Mouse (Mus musculus): ENCODE results near the gene Mrpl42. TPM values are rescaled to one million over a fixed set of nuclear protein-coding genes. Genes with fewer than 3 reads are reported as not detected.
"Not testable (repeated sequence)": the region's sequence is repeated elsewhere in the genome, so short reads cannot be mapped to it uniquely, and the experiment has no call there.

Mrpl42 gene
- 10 to 100 TPM; 81.7 to 84.0 TPM for total RNA-seq (2021)
- long read RNA-seq, experiment 1, transcript Mrpl42-203 (6 exons, 661 nt): major isoform, 72 of 90 reads
- long read RNA-seq, experiment 1, partial matches to known transcripts: 3 of 90 reads
- long read RNA-seq, experiment 1, other reads (novel, unspliced or antisense): 13 of 90 reads
- long read RNA-seq, experiment 2, transcript Mrpl42-203 (6 exons, 661 nt): major isoform, 52 of 67 reads
- long read RNA-seq, experiment 2, partial matches to known transcripts: 7 of 67 reads
- long read RNA-seq, experiment 2, other reads (novel, unspliced or antisense): 8 of 67 reads

DNA sequence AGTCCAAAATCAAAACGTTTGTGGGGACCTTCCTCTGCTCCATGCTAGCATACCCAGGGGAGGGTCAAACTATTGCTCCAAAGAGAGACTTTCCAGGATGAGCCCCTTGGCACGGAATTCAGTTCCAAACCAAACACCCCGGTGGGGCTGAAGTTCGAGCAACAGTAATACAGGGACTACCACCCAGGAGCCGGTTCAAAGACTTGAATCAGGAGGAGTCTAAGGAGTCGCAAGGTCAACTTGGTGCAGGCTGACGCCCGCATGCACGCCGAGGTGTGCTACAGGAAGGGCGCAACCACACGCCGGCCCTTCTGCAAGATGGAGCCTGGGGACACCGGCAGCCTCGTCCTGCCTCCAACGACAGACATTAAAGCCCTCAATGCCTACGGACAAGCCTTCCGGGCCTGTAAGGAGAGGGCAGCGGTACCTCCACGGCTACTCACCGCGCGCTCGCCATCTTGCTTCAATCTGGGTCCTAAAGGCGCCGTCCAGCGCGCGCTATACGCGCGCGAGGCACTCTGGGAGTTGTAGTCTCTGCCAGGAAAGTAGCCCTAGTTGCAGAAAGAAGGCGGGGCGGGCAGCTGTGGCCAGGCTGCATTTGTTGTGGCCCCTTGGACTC lies at the start of gene Mrpl42:
TSS of gene Mrpl42 (minus strand) at position 478 of the 619 bp plus-strand sequence.
- intact Hi-C loops (cut with DNase I): no loop called here

DNA sequence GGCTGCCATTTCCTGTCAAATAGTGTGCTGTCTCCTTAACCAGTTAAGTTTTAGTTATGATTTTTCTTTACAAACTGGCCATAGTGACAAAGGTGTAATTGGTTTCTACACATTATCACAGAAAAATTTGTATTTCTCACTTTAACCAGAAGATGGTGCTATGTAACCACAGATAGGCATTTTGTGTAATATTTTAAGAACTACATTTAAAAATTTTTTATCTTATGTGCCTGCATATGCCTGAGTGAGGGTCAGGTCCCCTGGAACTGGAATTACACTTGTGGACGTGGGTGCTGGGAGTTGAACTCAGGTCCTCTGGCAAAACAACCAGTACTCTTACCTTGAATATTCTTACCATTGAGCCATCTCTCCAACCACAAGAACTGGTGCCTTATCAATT lies 48.8 kb upstream of the Mrpl42 start:
- intact Hi-C loops (cut with DNase I): loop anchor here (5.0 kb wide), 1 partner anchor 487 kb away; no protein-coding TSS in a partner anchor

More for the DNA sequence above, at the start of gene Mrpl42:
- DNase-seq (ENCODE audit: low spot score in 2 of 2): peak; percentile 82 to 88

DNA sequence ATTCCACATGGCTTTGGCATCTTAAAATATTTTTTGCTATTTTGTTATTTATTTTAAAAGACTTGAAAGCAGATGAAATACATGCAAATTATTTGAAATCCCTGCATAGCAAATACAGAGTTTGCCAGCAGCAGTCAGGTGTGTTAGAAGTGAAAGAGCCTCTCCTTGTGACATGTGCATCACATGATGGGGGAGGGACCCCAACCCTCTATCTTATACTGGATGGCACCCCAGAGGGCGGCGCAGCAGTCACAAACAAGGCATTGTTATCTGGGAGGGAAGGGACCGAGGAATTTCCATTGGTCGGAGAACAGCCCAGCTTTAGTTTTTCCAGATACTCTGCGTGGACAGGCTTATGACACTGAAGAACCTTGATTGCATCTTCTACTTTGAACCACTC lies 47.3 kb upstream of the Mrpl42 start:
- intact Hi-C loops (cut with DNase I); DNase-seq (ENCODE audit: low spot score in 2 of 2): not testable (repeated sequence)

More for the DNA sequence above, 48.8 kb upstream of the Mrpl42 start:
- peak in 1 of 2 experiments; percentile 59 for DNase-seq (ENCODE audit: low spot score in 2 of 2)

DNA sequence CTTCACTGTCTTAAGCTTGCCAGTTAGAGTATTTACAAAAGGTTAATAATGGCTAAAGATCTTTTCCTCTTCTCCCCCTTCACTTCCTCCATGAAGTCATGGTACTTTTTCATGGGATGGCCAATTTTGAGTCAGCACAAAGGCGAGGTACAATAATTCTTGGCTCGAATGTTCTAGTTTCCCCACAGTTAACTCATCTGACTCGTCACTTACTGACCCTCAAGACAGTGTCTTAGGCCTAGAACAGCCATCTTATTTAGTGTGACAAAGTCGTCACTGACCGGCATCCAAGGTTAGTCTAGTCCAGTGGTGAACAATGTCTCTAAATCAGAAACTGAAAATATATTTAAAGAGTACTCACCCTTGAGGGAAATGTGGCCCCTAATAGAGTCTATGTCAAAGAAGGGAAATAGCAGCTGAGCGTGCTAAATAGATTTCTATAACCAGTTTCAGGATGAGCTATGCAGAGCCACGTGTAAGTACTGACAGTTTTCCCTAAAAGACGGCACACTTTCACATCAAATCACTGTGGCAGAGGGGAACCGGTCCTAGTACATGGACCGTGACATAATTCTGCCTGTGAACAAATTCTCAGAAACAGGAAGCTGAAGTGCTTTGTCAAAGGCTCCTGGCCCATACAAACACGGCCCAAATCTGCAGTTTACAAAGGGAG lies 46.5 kb upstream of the Mrpl42 start:
- DNase-seq (ENCODE audit: low spot score in 2 of 2): no peak
- intact Hi-C loops (cut with DNase I): no loop called here

DNA sequence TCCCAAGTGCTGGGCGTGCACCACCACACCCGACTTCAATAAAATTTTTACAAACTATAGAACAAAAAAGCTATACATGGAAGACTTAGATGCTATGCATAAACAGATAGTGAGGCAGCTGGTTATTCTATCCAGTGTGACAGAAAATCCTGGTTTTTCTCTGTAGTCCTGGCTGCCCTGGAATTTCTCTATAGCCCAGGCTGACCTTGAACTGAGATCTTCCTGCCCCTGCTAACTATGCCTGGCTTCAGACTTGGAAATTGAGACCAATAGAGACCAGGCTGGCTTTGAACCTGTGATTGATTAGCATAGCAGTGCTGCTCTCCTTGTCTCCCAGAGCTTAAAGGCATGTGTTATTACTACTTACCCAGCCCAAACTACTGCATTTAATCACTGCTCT lies 44.4 kb upstream of the Mrpl42 start:
- no peak for DNase-seq (ENCODE audit: low spot score in 2 of 2)
- intact Hi-C loops (cut with DNase I): no loop called here

DNA sequence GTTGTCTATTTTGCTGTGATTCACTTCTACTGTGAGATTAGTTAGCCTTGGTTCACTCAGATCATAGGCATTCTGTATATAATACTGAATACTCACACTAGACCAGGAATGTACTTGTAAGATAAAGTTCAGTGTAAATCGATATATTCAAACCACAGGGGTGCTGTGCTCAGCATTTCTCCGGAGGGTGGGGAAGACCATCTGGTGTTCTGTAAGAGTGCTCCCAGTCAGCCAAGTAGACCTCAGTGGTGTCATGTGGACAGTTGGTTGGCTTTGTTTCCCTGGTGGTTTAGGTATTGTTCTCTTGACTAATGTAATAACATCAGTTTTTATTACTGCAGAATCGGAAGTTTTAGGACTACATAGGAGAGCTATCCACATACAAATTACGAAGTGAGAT lies 43.3 kb upstream of the Mrpl42 start:
- intact Hi-C loops (cut with DNase I): no loop called here
- DNase-seq (ENCODE audit: low spot score in 2 of 2): no peak

DNA sequence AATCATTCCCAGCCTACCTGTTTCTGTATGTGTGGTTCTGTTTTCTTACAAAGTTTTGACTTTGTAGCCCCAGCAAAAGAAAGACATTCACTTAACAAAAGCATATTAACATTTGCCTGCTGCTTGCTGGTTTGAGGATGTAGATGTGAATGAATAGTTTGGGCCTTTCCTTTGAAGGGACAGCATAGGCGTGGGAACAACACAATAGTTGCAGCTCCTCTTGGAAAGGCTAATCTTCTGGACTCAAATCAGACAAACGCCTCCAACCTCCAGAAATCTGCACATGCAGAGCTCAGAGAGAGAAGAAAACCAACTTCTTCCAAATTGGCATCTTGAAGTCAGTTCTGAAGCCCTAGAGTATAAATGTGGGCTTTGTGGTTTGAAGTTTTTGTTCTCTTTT lies 42.9 kb upstream of the Mrpl42 start:
- intact Hi-C loops (cut with DNase I): no loop called here
- no peak for DNase-seq (ENCODE audit: low spot score in 2 of 2)

DNA sequence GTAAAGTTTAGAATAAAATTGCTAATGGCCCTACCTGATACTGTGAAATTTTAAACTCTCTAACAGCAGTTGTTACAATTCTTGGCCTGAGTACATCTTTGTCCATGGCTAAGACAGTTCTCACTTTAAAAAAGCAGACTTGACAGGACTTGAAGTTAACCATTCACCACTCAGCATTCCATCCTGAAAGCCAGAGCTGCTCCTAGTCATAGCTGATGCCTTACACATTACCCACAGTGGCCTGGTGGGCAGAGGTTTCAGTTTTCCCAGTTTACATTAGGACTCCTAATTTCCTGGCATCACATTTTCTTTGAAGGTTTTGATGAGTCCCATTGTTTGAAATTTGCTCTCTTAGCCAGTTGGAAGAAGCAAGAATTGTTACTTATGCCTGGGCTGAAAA lies 42.3 kb upstream of the Mrpl42 start:
- no peak for DNase-seq (ENCODE audit: low spot score in 2 of 2)
- intact Hi-C loops (cut with DNase I): no loop called here

DNA sequence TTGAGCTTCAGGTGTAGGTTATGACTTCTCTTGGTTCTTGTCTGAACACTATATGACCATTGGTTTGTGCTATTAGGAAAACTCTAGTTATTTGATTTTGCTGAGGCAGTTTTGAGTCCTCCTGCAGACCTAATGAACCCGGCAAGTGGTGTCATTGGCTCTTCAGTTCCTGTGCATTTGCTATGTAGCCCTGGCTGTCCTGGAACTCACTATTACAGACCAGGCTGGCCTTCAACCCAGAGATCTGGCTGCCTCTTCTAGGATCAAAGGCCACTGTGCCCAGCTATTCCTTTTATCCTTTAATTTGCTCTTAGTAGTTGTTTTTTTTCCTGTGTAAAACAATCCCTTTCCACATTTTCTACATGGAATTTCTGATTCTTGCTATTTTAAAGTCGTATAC lies 41.6 kb upstream of the Mrpl42 start:
- DNase-seq (ENCODE audit: low spot score in 2 of 2): no peak
- intact Hi-C loops (cut with DNase I): no loop called here

DNA sequence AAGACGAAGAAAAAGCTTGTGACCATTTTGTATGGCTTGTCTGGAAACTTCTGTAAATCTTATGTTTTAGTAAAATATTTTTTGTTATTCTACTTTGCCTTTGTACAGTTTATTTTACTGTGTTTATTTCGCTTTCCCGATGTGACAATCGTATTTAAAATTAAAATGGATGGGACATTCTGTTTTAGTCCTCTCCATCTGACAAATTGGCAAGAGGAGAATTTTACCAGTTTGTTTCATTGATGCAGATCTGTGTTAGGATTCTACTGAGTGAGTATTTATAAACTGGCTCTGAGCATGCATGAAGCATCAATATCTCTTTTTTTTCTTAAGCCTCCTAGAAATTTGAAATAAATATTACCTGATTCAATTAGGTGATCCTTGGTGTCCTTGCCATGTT lies 41.2 kb upstream of the Mrpl42 start:
- intact Hi-C loops (cut with DNase I): no loop called here
- DNase-seq (ENCODE audit: low spot score in 2 of 2): no peak

DNA sequence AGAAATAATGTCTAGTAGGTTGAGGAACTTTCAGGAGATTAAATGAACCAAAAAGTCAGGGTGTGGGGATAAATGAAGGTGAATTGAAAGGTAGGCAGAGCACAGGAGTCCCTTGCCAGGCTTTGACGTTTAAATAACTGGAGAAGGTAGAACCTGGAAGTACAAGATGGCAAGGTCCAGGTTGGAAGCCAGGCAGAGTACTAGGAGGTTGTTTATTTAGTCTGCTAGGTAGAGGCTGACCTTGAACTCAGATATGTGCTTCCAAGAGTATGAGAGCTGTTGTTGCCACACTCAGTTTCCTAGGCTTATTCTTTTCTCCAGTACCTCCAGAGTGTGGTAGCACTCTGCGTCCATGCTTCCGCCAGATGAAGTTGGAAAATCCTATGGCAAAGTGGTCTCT lies 38.1 kb upstream of the Mrpl42 start:
- intact Hi-C loops (cut with DNase I): no loop called here
- no peak for DNase-seq (ENCODE audit: low spot score in 2 of 2)

DNA sequence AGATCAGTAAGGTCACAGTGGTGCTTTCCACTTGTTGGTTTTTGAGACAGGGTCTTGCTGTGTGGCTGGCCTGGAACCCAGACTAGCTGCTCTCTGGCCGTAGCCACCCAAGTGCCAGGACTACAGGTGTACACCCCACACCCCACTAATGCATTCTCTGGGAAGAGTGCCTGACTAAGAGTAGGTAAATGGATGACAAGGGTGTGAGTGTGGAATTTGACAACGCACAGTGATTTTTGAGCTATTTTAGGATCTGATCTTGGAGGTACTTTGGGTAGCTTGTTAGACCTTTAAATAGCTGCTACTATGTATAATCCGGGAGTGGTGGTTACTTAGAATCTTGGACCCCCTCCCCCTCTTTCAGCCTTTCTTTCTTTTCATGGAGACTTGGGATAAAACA lies 37.5 kb upstream of the Mrpl42 start:
- DNase-seq (ENCODE audit: low spot score in 2 of 2): no peak
- intact Hi-C loops (cut with DNase I): no loop called here

DNA sequence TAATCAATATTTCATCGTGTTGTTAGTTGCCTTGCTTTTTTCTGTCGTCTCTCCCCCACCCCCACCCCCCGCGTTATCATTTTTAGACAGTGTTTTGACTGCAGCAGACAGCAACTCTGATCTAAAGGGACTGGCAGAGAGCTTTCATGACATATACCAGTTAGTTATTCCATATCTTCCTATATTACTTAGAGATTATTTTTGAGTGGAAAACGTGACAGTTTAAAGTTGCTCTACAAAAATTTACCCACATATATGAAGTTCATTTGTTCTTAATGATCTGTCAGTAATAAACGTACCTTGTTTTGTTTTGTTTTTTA lies 34.4 kb upstream of the Mrpl42 start:
- DNase-seq (ENCODE audit: low spot score in 2 of 2): no peak
- intact Hi-C loops (cut with DNase I): no loop called here

DNA sequence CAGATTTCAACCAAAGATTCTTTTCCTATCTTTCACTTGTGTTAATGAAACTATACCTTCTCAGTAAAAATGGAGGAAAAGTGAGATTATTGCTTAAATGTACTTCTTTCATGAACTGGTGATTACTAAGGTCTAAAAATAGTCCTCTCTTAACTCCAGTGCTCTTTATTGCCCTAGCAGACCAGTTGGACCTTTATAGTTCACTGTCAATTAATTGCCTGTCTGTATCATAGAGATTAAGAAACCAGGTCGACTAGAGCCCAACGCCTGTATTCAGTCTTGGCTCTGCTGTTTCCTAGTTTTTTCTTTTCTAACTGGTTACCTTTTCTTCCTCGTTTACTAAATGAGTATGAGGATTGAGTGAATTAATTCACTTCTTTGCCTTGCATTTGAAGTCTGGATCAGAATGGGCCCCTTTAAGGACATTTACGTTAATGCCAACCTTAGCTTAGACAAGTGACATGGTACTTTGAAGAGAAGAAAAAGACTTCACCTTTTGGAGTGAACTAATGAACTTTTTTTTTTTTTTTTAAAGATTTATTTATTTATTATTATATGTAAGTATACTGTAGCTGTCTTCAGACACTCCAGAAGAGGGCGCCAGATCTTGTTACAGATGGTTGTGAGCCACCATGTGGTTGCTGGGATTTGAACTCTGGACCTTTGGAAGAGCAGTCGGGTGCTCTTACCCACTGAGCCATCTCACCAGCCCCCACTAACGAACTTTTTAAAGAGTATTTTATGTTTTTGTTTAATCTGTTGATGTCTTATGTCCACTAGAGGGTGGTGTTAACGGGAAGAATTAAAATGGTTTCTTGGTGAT lies 33.9 kb upstream of the Mrpl42 start:
- intact Hi-C loops (cut with DNase I): no loop called here
- no peak for DNase-seq (ENCODE audit: low spot score in 2 of 2)

DNA sequence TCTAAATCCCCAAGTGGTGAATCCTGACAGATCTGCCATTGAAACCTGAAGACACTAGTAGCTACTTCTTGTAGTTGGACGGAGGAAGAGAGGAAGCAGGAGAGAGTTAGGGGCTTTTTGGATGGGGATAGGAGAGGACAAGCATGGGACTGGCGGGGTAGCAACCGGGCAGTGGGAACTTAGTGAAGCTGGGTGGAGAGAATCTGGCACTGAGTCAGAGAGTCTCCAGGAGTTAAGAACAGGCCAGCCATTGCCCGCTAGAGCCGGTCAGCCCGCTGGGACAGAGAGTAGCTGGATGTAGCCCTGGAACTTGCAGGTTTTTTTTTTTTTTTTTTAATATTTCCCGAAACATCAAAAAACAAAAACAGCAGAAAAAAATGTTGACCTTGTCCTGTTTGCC lies 31.6 kb upstream of the Mrpl42 start:
- intact Hi-C loops (cut with DNase I): no loop called here

DNA sequence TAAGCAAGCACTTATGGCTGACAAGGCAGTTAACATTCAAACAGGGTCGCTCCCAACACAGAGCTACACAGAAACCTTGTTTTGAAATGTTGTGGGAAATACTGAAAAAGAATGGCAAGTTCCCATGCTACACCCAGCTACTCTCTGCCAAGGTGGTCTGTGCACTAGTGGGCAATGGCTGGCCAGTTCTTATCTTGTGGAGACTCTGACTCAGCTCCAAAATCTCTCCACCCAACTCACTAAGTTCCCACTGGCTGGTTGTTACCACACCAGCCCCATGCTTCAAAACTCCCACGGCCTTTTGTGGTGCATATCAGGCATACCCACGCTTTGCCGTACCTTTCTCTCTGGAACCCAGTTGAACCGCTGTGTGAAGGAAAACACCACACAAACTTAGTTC lies 31.2 kb upstream of the Mrpl42 start:
- intact Hi-C loops (cut with DNase I): no loop called here
- no peak for DNase-seq (ENCODE audit: low spot score in 2 of 2)

More for the DNA sequence above, 31.6 kb upstream of the Mrpl42 start:
- DNase-seq (ENCODE audit: low spot score in 2 of 2): no peak

DNA sequence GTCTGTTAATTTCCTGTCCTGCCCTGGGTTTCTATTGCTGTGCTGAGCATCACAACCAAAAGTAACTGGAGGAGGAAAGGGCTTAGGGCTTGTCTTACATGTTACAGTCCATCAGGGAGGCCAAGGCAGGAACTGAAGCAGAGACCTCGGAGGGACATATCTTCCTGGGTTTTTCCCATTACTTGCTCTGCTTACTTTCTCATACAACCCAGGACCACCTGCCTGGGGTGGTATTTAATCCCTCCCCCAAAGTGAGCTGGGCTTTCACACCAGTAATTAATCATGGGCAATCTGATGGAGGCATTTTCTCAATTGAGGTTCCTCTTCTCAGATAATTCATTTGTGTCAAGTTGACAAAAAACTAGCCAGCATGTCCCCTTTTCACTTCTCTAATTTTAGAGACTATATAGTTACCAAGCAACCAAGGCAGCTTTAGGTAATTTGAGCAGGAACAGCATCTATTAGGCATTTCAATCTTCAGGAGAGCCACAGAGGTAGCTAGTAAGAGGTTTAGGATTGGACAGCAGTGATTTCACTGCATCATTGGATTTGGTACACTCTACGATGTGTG lies 28.9 kb upstream of the Mrpl42 start:
- no peak for DNase-seq (ENCODE audit: low spot score in 2 of 2)
- intact Hi-C loops (cut with DNase I): no loop called here

DNA sequence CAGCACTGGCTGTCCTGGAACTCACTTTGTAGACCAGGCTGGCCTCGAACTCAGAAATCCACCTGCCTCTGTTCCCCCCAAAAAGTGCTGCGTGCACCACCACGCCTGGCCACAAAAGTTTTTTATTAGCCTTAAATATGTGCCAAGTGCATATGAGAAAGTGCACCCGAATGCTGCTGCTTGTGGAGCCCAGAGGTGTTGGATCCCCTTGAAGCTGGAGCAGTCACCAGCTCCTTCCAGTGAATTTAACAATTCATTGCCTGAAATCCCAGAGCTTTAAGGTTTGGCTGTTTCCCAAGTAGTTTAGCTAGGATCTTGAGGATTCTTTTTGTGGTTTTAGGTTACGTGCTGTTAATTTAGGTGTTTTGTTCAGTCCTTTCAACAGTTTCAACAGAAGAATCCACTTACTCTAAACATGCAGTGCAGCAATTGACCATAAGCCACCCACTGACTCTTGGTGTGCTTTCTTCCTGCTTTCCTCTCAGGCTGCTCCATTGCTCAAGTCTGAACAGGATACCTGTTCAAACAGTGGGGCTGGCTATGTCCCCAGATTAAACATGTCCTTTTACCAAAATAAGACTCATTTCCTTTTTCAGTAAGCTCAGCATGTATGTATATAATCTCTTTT lies 24.9 kb upstream of the Mrpl42 start:
- intact Hi-C loops (cut with DNase I): no loop called here
- DNase-seq (ENCODE audit: low spot score in 2 of 2): no peak

DNA sequence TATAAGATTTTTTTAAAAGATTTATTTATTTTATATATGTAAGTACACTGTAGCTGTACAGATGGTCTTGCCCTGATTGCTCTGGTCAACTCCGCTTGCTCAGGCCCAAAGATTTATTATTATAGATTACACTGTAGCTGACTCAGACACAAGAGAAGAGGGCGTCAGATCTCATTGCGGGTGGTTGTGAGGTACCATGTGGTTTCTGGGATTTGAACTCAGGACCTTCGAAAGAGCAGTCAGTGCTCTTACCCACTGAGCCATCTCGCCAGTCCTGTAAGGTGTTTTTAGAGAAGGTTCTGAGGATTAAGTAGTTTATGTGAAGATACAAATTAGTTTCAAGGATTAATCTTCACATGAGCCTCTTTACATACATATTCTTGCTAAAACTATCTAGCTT lies 24.1 kb upstream of the Mrpl42 start:
- no peak for DNase-seq (ENCODE audit: low spot score in 2 of 2)
- intact Hi-C loops (cut with DNase I): no loop called here

All from left cerebral cortex, postnatal 14 days (tissue).